Mouse (Mus musculus) telencephalon, adult 2 months (tissue): ENCODE measurements around the gene Cabp2.
A peak's percentile ranks its signal among the peaks of the same experiment; 100 is the strongest.
"Not testable (repeated sequence)": the region's sequence is repeated elsewhere in the genome, so short reads cannot be mapped to it uniquely, and the experiment has no call there.

Source experiments
- DNase-seq: peaks from one replicate; pipeline ENCODE4 v3.0.0-alpha.2; 2011; ENCODE audit warnings: low read depth, low spot score

Cabp2 gene

DNA sequence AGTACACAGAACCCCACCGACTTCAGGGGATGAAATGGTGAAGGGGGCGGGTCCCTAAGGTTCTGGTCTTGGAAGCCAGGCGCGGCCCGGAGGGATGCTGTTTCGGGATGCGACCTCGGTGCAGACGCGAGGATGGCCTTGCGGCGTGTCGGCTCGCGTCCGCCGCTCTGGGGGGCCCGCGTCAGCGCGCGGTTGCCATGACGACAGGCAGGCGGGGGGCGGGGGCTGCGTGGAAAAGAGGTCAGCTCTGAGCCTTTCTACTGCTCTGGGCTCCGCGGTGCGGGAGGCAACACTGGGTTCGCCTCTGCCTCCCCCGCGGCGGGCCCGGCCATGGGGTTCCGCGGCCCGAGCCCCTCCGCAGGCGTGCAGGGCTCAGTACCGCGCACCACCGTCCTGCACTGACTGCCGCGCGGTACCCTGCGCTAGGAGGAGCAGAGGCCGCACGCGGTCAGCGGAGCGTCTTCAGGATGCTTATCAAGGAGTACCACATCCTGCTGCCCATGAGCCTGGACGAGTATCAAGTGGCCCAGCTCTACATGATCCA lies 19.4 kb downstream of the Cabp2 start:
- DNase-seq = peak; percentile 16

DNA sequence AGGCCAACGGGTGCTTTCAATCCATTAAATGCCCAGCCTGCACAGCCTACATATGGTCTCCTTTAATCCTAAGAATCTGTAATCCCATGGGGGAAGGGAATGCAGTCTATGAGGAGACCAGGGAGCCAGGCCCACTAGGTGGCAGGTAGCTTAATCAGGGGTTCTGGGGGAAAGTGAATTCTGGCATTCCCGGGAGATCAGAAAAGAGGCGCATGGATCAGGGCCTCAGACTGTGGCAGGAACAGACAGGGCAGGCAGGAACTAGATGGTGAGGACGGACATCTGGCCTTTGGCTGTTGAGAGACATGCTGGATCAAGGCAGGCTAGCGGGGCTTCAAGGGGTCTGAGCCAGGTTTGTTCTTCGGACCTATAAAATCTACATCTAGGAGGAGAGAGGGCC lies 20.1 kb downstream of the Cabp2 start:
- no peak for DNase-seq

DNA sequence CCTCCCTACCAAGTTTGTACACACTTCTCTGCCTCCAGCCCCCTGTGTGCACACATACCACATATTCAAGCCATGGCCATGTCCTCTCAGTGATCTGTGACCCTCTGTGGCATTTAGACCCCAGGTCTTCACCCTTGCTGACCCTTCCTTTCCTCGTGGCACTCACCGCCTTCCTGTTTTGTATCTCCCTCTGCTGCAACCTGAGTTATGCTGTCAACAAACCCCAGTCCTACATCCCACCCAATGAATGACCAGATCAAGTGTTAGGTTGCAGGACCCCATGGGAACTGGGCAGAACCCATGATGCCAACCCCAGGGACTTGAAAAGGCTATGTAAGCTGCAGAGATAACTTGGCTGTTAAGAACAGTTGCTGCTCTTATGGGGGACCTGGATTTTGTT lies 20.7 kb downstream of the Cabp2 start:
- DNase-seq = no peak

DNA sequence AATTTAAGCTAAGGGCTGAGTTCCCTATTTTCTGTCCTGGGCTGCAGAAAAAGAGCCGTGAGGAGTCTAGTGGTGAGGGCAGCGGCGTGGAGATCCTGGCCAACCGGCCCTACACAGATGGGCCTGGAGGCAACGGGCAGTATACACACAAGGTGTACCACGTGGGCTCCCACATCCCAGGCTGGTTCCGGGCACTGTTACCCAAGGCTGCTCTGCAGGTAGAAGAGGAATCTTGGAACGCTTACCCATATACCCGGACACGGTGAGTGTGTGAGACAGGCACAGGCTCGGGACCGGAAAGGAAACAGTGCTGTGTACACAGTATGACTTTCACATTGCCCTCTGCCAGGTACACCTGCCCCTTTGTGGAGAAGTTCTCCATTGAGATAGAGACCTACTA lies 21.2 kb downstream of the Cabp2 start:
- DNase-seq = no peak

DNA sequence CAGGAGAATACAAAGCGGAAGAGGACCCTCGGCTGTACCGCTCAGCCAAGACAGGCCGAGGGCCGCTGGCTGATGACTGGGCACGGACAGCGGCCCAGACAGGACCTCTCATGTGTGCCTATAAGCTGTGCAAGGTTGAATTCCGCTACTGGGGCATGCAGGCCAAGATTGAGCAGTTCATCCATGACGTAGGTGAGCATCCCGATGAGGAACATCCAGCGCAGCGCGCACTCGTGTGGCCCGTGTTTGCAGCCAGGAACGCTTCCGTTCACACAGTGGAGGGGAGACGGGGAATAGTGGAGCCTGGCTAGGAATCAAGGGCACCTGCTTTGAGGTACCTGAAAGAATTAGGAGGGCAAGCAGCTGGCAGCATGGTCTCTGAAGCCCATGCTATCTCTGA lies 21.9 kb downstream of the Cabp2 start:
- no peak for DNase-seq

DNA sequence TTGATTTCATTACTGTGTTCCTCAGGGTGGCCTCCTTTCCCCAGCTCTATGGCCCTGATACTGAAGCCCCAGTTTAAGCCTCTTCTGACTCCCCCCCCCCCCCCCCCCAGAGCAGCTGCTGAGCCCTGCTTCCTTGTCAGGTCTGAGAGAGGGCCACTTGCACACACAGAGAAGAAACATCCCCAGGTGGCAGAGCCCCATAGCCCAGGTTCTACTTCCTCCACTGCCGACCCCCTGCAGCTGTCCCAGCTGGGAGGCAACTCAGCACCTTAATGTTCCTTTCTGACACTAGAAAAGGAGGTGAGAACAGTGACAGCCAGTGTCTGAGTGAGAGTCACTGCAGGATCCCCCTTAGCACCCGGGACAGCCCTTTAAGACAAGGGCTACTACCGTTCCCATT lies 22.4 kb downstream of the Cabp2 start:
- no peak for DNase-seq

DNA sequence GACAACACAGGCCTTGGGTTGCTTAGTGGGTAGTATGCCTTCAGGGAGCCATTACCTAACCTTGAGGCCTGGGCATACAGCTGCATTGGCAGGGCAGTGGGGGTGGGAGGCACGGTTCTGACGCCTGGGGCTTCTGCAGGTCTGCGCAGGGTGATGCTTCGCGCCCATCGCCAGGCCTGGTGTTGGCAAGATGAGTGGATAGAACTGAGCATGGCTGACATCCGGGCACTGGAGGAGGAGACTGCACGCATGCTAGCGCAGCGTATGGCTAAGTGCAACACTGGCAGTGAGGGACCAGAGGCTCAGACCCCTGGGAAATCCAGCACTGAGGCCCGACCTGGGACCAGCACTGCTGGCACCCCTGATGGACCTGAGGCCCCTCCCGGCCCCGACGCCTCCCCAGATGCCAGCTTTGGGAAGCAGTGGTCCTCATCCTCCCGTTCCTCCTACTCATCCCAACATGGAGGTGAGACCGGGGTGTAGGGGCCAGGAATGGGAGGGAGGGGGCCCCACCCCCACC lies 23.4 kb downstream of the Cabp2 start:
- no peak for DNase-seq

DNA sequence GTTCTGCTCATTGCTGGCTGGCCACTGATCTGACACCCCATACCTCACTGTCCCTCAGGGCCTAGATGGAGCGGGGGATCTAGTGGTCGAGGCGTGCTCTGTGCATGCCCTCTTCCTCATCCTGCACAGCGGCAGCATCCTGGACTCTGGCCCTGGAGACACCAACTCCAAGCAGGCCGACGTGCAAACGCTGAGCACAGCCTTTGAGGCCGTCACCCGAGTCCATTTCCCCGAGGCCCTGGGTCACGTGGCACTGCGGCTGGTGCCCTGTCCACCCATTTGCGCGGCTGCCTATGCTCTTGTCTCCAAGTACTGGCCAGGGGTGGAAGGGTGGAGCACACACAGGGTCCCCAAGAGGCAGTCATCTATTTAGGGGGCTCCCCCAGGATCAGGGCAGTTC lies 25.3 kb downstream of the Cabp2 start:
- no peak for DNase-seq

DNA sequence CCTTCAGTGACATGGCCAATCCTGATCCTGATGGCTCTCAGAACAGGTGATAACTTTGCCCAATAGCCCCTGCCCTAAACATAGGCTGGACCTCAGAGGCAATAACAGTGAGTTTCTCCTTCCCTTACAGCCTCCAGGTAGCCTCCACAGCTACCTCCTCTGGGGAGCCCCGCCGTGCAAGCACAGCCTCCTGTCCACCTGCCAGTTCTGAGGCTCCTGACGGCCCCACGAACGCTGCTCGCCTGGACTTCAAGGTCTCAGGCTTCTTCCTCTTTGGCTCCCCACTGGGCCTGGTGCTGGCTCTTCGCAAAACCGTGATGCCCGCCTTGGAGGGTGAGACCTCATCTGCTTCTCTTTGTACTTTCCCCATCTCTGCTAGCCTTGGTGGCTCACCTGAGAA lies 27.2 kb downstream of the Cabp2 start:
- DNase-seq = no peak

DNA sequence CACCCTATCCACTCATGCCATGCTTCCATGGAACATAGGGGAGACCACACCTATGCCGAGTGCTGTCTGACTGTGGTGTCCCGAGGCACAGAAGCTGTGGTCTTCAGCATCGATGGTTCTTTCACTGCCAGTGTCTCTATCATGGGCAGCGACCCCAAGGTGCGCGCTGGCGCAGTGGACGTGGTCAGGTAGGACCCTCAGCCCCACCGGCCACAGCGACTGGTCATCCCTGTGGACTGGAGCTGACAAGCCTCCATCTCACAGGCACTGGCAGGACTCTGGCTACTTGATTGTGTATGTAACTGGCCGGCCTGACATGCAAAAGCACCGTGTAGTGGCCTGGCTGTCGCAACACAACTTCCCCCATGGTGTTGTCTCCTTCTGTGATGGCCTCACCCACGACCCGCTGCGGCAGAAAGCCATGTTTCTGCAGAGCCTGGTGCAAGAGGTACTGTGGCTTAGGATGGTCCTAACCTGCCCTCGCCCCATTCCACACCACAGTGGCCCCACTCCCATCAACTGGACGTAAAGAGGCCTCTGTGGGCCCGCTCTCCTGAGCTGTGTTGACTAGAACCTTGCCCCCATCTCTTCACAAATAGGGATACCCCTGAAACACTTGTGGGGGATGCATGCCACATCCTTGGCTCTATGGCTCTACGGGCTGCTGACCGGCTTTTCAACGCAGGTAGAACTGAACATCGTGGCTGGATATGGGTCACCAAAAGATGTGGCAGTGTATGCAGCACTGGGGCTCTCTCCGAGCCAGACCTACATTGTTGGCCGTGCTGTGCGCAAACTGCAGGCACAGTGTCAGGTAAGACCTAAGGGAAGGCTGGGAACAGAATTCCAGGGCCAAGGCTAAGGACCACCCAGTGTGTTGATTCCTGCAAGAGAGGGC lies 30.9 kb downstream of the Cabp2 start:
- no peak for DNase-seq

DNA sequence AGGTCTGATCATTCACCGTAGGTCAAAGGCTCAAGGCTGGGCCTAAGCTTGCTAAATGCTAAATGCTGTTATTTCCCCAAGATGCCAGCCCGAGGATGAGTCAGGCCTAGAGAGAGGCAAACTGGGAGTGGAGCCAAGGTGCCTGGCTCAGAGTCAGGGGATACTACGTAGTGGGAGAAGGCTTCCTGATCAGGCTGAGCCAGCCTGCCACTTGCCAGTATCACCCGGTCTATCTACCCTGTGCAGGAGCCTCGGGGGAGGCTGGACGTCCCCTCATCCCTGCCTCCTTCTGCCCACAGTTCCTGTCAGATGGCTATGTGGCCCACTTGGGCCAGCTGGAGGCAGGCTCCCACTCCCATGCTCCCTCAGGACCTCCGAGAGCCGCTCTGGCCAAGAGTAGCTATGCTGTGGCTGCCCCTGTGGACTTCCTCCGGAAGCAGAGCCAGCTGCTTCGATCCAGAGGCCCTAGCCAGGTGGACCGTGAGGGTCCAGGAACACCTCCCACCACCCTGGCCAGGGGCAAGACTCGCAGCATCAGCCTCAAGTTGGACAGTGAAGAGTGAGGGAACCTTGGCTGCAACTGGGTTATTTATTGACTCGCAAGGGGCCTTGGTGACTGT lies 31.9 kb downstream of the Cabp2 start:
- DNase-seq = no peak

DNA sequence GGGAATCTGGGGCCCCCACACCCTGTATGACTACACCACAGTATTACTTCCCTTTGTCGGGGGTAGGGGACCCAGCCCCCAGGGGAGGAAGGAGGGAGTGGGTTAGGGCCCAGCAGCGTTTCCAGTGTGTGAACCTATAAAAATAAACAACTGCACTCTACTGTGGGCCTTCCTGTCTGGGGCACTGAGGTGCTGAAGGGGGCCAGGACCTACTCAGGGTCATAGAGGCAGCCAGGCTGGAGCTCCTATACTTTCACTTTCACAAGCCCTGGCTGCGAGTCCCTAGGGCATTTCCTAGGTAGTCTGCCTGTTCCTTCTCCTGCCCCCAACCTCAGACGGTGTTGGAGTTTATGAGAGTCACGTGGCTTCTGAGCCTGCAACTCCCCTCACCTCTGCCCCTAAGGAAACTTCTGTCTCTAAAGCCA lies 32.4 kb downstream of the Cabp2 start:
- DNase-seq = no peak

DNA sequence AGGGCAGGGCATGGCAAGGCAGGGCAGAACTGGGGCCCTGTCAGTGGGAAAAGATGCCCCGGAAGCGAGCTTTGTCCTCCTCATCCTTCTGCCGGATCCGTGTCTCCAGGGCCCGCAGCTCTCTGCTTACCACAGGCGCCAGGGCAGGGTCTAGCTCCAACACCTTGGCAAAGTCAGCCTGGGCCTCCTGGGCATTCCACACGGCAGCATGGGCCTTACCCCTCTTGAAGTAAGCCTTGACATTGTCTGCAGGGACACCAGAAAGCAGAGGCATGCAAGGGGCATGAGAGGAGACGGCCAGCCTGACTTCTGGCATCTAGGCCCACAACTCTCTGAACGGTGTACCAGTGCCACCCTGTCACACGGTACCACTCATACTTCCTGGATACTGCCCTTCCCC lies 33.2 kb downstream of the Cabp2 start:
- DNase-seq = no peak

DNA sequence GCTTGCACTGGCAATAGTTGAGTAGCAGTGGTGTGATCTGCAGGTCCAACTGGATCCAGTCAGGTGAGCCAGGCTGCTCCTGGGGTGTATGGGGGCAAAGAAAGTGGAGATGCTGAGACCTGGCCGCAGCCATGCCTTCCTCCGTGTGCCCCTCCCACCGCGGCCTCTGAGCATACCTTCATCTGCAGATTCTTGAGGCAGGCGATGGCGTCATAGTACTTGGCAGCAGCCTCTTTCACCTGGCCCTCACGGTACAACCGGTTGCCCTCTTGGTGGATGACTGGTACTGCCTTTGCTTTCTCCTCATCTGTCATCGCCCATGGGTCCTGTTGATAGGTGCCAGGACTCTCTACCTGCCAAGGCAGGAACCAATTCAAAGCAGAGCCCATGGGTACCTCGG lies 33.8 kb downstream of the Cabp2 start:
- DNase-seq = no peak

DNA sequence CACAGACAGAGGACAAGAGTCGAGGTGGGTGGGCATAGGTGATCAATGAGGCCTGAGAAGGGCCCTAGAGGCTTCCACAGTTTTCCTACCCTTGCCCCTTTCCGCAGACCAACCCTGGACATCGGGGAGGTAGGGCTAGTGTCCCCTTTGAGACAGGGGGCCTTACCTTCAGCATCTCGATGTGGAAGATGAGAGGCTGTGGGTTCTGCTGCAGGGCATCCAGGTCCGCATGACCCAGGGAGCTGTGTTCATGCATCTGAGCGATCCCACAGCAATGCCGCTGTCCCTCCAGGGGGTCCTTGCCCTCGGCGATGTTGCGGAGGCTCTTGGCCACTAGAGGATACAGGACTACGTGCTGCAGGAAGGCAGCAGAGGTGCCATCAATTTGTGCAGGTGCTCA lies 34.4 kb downstream of the Cabp2 start:
- DNase-seq = no peak

DNA sequence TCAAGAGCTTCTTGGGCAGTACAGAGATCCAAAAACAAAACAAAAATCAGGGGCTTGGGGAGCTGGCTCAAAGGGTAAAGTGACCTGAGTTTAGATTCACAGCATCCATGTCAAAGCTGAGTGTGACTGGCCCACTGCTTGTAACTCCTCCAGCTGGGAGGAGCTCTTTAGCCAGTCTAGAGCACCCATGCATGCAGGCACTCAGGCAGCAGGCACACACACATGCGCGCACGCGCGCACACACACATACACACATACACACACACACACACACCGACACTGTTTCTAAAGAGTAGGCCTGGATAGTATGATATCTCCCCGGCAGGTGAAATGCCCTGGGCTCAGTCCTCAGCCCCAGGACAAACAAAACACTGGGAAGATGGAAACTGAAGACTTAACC lies 35.6 kb downstream of the Cabp2 start:
- no peak for DNase-seq

DNA sequence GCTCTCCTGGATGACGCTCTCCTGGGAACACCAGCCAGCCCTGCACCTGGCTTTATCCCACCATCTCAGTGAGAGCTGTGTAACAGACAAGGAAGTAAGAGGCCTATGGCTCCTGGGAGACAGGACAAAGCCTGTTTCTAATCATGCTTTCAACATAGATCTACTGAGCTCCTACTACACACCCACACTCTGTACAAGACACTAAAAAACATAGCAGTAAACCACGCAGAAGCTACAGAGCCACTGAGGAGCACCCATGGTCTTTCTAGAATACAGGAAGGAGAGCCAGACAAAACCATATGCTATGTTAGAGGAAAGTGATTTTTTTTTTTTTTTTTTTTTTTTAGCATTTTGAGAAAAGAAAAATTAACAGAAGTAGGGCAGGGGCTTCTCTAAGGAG lies 37.0 kb downstream of the Cabp2 start:
- no peak for DNase-seq

DNA sequence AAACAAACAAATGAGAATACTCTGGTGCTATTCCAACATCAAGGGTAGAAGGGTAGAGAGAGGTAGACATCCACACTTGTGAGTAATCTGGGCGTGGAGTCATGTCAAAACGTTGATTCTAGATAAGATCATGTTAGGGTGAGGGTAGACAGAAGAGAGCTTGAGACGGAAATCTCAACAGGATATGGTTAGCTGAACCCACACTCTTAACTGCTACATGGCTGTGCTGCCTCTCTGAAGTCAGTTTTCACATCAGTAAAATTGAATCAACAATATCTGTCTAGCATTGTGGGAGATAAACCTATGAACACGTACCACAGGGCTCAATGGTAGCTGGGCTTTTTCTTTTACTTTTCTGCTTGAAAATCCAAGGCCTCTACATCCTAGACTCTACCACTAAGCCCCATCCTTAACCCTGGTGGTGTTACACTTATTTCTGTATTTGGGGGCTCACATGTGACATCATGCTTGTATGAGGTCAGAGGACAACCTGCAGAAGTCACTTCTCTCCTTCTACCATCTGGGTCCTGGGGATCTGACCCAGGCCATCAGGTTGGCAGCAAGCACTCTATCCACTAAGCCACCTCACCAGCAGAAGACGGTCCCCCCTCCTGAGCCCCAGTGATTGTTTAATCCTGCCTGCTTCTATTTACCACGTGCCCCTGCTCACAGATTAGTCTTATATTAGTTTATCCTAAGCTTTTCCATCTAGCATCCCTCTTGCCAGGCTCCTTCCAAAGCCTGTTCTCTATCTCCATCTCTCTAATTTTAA lies 38.5 kb downstream of the Cabp2 start:
- no peak for DNase-seq

DNA sequence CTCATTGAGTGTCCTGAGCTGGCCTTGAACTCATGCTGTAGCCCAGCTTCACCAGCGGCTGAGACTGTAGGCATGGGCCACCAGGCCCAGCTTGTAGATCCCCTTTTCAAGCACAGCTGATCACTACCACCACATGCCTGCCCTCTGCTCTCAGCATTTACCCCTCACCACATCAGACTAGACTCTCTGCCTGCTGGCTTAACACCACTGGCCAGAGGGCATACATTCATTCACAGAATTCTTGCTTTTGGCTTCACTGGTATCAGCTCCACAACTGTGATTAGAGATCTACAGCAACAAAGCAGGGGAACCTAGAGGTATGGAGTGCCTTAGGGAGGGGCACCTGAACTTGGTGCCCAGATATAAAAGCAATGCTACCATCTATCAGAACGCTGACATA lies 39.1 kb downstream of the Cabp2 start:
- no peak for DNase-seq

DNA sequence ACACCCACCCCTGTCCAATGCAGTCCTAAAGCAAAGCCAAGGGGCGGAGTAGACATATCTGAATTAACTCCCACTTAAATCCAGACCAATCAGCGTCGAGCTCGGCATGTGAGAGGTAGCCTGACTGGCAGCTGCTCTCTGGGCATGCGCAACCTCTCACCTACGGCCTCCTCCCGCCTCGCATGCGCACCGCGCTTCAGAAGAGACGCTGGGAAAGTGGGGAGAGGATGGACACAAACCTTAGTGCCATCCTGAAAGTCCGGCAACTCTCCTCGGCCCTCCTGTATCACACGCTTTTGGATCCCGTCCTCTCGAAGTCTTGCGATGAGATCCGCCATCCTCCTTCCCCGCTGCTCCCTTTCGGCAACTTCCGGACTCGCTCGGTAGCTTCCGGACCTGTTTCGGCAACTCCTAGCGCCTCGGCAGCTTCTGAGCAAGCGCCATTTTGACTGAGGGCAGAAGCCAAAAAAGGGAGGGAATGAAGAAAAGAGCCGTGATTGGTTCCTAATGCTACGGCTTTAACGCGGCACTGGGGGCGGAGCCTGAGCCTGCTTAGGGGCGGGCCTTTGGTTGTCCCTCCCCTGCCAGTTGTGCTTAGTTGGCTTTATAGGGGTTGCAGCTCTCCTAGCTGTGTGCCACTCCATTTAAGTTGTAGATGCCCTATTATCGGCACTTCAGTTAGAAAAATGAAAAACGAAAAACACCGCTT lies 39.9 kb downstream of the Cabp2 start:
- DNase-seq = peak; percentile 98

DNA sequence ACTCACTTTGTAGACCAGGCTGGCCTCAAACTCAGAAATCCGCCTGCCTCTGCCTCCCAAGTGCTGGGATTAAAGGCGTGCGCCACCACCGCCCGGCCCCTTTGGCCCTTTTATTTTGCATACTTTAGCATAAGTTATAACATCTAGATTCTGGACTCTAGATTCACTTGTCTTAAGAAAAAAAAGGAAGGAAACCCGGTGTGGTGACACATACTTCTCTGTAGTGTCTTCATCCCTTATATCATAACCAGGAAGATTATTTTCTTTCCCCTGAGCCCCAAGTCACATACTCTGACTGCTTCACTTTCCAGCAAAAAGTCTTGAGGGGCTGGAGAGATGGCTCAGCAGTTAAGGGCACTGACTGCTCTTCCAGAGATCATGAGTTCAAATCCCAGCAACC lies 40.5 kb downstream of the Cabp2 start:
- DNase-seq = not testable (repeated sequence)
